Mouse (Mus musculus): ENCODE results near the gene Usf3. TPM values are rescaled to one million over a fixed set of nuclear protein-coding genes. Genes with fewer than 3 reads are reported as not detected.

Gene Usf3
- 3.3 TPM for polyA plus RNA-seq (2014; fragmentation: Illumina TruSeq; extraction: RNeasy Lipid Tissue Mini Kit (QIAGEN cat#74804); ENCODE audit: insufficient read depth, low read depth, low replicate concordance)

DNA sequence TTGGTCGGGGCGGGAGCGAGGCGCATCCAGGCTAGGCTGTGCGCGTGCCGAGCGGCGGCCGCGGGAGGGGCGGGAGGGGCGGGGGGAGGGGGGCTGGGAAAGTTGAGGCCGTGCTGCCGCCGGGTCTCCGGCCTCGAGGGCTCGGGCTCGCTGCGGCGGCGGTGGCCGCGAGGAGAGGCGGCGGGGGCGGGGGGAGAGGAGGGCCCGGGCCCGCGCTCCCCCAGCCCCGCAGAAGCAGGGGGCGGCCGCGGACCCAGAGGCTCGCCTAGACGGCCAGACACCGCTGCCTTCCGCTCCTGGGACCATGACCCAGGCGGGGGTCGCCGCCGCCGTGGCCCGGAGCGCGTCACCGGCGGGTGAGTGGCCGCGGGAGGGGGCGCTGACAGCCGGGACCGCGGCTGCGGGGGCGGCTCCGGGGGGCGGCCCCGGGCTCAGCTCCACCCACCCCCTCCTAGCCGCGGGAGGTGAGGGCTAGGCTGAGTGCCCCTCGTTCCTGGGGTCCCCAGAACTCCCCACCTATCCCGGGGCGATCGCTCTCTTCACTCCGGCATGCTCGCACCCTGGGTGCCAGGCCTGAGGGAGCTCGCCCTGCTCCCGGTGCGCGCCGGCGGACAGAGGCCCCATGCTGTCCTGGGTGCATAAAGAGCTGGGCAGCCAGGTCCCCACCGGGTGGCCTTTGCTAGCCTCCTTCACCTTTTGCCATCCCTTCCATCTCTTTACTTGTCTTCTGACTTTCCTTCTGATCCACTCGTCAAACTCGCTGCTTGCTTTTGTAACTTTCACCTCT lies at the start of gene Usf3:
Usf3 (plus strand) TSS at position 92 of the 787 bp plus-strand sequence.

DNA sequence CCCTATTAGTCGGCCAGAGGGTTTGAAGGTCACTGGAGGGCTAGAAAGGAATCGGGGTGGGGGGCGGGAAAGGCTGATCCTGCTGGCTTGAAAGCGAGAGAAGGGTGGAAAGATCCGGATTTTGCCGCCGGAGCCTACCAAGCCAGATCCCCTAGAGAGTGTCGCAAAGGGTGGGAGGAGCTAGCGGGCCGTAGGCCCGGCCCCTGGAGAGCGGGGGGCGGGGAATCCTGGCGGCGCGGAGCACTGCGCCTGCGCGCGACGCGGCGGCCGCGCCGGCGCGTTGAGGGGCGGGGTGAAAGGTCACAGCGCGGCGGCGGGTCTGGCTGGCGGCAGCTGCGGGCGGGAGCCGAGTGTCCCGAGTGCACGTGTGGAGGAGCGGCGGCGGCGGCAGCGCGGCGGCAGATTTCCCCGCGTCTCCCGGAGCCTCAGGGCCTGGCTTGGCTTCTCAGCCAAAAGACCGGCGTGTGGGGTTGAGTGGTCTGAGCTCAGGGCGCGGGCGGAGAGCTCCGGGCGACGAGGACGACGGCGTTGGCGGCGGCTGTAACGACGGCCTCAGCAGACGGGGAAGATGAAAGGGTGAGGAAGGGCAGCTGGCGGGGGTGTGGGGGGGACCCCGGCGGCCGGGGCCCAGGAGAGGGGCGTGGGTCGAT lies 33.4 kb upstream of the Usf3 start, which contains the start of the genes Atp6v1a and Naa50:
Atp6v1a (minus strand) TSS at position 170 of the 650 bp plus-strand sequence.
Naa50 (plus strand) TSS at position 295 of the 650 bp plus-strand sequence.

Other genes starting within 250 kb of the Usf3 start
- gene Qtrt2, start 246.4 kb upstream of the Usf3 start, polyA plus RNA-seq (2014; fragmentation: Illumina TruSeq; extraction: RNeasy Lipid Tissue Mini Kit (QIAGEN cat#74804); ENCODE audit: insufficient read depth, low read depth, low replicate concordance), result 9.9 TPM
- 0.94 TPM for gene Zdhhc23, start 193.5 kb upstream of the Usf3 start, polyA plus RNA-seq (2014; fragmentation: Illumina TruSeq; extraction: RNeasy Lipid Tissue Mini Kit (QIAGEN cat#74804); ENCODE audit: insufficient read depth, low read depth, low replicate concordance)
- gene Gramd1c, start 109.9 kb upstream of the Usf3 start, polyA plus RNA-seq (2014; fragmentation: Illumina TruSeq; extraction: RNeasy Lipid Tissue Mini Kit (QIAGEN cat#74804); ENCODE audit: insufficient read depth, low read depth, low replicate concordance), result 4.2 TPM
- 35.2 TPM for gene Atp6v1a, start 33.5 kb upstream of the Usf3 start, polyA plus RNA-seq (2014; fragmentation: Illumina TruSeq; extraction: RNeasy Lipid Tissue Mini Kit (QIAGEN cat#74804); ENCODE audit: insufficient read depth, low read depth, low replicate concordance)
- 24.0 TPM for gene Naa50, start 33.4 kb upstream of the Usf3 start, polyA plus RNA-seq (2014; fragmentation: Illumina TruSeq; extraction: RNeasy Lipid Tissue Mini Kit (QIAGEN cat#74804); ENCODE audit: insufficient read depth, low read depth, low replicate concordance)
- 1.6 TPM for gene Sidt1, start 159.9 kb downstream of the Usf3 start, polyA plus RNA-seq (2014; fragmentation: Illumina TruSeq; extraction: RNeasy Lipid Tissue Mini Kit (QIAGEN cat#74804); ENCODE audit: insufficient read depth, low read depth, low replicate concordance)
- gene Spice1, start 173.9 kb downstream of the Usf3 start, polyA plus RNA-seq (2014; fragmentation: Illumina TruSeq; extraction: RNeasy Lipid Tissue Mini Kit (QIAGEN cat#74804); ENCODE audit: insufficient read depth, low read depth, low replicate concordance), result 9.4 TPM
- gene Cfap44, start 221.6 kb downstream of the Usf3 start, polyA plus RNA-seq (2014; fragmentation: Illumina TruSeq; extraction: RNeasy Lipid Tissue Mini Kit (QIAGEN cat#74804); ENCODE audit: insufficient read depth, low read depth, low replicate concordance), result 3.9 TPM